Mouse (Mus musculus): ENCODE measurements around the gene P2rx7. TPM values are rescaled to one million over a fixed set of nuclear protein-coding genes. Genes with fewer than 3 reads are reported as not detected.

P2rx7 gene
- total and polyA plus RNA-seq, 2 experiments from 2014 or later, result 2.7 to 6.0 TPM

GRCm38 (mm10) chr5:122698701-122699060 lies 55.0 kb downstream of the P2rx7 start:
- H3K4me2 ChIP-seq (ENCODE audit: low read depth), result no peak overlapping the region
- H3K4me3 ChIP-seq (ENCODE audit: low read depth, low read length), result no peak overlapping the region
- H3K9ac ChIP-seq, result no peak overlapping the region
- ATAC-seq (no peak), DNase-seq (no peak)
- H3K27ac ChIP-seq (ENCODE audit: low read depth, low read length), result no peak overlapping the region
- no peak for TF ChIP-seq CTCF (IDR thresholded peaks at IDR 0.05; ENCODE audit: low read depth)
- no peaks in the 10 kb centered on the region for H3K36me3 ChIP-seq (ENCODE audit: insufficient read depth)
- H3K9me3 ChIP-seq (ENCODE audit: low read length), result no peaks in the 10 kb centered on the region
- no peaks in the 10 kb centered on the region for H3K27me3 ChIP-seq (ENCODE audit: insufficient read depth, low read length)
- WGBS, result 82% methylated on average over 9 of the region's 9 CpGs
- no peaks in the 10 kb centered on the region for H3K4me1 ChIP-seq (ENCODE audit: insufficient read depth)

DNA sequence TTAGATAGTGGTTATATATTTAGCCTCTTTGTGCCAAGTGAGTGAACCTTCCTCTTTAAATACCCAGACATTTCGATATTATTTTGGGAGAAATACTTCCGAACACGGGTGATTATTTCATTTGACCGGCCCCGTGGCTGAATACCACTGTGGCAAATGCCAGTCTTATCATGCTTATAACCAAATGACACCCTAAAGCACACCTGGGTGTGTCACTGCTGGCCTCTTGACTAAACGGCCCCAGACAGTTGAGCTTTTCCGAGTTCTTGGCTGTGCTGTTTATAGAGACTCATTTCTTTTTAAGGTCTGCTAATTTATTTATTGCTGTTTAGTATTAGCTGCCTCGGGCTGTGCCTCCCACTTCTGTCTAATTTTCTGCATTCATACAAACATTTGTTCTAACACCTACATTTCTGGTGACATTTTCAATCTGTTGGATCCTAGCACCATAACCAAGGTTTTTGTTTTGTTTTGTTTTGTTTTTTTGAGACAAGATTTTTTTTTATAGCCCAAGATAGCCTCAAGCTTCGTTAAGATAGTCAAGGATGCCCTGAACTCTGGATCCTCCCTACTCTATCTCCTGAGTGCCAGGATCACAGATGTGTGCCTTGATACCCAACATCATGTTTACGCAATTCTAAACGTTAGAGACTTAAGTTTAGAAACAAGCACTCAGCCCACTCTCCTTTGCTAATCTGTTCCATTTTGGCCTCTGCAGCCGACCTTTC lies 56.6 kb downstream of the P2rx7 start:
- no peak overlapping the region for H3K4me3 ChIP-seq (ENCODE audit: low read depth, low read length)
- no peak for ATAC-seq
- no peak for DNase-seq

DNA sequence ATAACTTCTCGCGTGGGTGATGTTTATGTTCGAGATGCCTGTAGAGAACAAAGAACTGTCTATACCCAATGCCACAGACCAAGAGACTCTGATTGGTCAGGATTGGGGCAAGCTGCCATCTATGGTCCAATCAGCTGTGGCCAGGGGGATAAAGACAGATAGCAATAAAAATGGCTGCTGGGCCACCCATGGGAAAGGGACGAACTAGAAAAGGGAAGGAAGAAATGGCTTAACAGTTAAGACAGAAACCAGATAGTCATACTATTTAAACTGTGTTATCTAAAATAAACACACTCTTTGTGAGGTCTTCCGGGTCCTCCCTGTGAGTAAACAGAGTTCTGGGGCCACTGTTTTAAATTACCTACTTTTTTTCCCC lies 57.1 kb downstream of the P2rx7 start:
- Histone ChIP-seq H3K4me1 (ENCODE audit: insufficient read depth) (no peaks in the 10 kb centered on the region), H3K9me3 (ENCODE audit: low read length) (no peaks in the 10 kb centered on the region), H3K27ac (ENCODE audit: low read depth, low read length) (no peak overlapping the region), H3K4me3 (ENCODE audit: low read depth, low read length) (no peak overlapping the region), H3K27me3 (ENCODE audit: insufficient read depth, low read length) (no peaks in the 10 kb centered on the region), H3K4me2 (ENCODE audit: low read depth) (no peak overlapping the region), H3K9ac (no peak overlapping the region), H3K36me3 (ENCODE audit: insufficient read depth) (no peaks in the 10 kb centered on the region)
- no peak for ATAC-seq
- 68% methylated on average over 5 of the region's 5 CpGs for whole genome bisulfite sequencing
- no peak for TF ChIP-seq CTCF (IDR thresholded peaks at IDR 0.05; ENCODE audit: low read depth)
- DNase-seq, result no peak

More for the DNA sequence above, 56.6 kb downstream of the P2rx7 start:
- WGBS, result 80% methylated on average over 12 of the region's 12 CpGs
- H3K4me2 ChIP-seq (ENCODE audit: low read depth), result no peak overlapping the region
- no peak overlapping the region for H3K9ac ChIP-seq
- H3K27ac ChIP-seq (ENCODE audit: low read depth, low read length), result no peak overlapping the region
- no peaks in the 10 kb centered on the region for H3K36me3 ChIP-seq (ENCODE audit: insufficient read depth)
- H3K9me3 ChIP-seq (ENCODE audit: low read length), result no peaks in the 10 kb centered on the region
- no peaks in the 10 kb centered on the region for H3K27me3 ChIP-seq (ENCODE audit: insufficient read depth, low read length)
- H3K4me1 ChIP-seq (ENCODE audit: insufficient read depth), result no peaks in the 10 kb centered on the region
- TF ChIP-seq CTCF (IDR thresholded peaks at IDR 0.05; ENCODE audit: low read depth), result no peak

DNA sequence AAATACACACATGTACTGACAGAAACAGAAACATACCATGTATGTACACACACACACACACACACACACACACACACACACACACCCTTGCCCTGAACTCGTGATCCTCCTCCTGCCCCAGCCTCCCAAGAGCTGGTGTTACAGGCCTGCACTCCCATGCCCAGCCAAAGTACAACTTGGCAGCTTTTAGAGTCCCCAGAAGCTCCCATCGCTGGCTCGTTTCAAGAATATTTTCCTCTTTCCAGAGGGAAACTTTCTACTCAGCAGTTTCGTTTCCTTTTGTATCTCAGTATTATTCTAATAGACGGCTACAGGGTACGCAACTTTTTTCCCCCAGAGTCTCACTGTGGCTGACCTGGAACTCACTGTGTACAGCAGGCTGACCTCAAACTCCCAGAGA lies 58.4 kb downstream of the P2rx7 start:
- Histone ChIP-seq H3K4me3 (ENCODE audit: low read depth, low read length) (no peak overlapping the region), H3K27me3 (ENCODE audit: insufficient read depth, low read length) (no peaks in the 10 kb centered on the region), H3K9ac (no peak overlapping the region), H3K36me3 (ENCODE audit: insufficient read depth) (no peaks in the 10 kb centered on the region), H3K4me2 (ENCODE audit: low read depth) (no peak overlapping the region), H3K9me3 (ENCODE audit: low read length) (no peaks in the 10 kb centered on the region), H3K27ac (ENCODE audit: low read depth, low read length) (no peak overlapping the region), H3K4me1 (ENCODE audit: insufficient read depth) (0 out of 2 replicates have a peak, but pooled peaks cover 7% of the 10 kb centered on the region)
- no peak for TF ChIP-seq CTCF (IDR thresholded peaks at IDR 0.05; ENCODE audit: low read depth)
- DNase-seq (no peak), ATAC-seq (no peak)
- WGBS, result 75% methylated on average over 6 of the region's 6 CpGs

DNA sequence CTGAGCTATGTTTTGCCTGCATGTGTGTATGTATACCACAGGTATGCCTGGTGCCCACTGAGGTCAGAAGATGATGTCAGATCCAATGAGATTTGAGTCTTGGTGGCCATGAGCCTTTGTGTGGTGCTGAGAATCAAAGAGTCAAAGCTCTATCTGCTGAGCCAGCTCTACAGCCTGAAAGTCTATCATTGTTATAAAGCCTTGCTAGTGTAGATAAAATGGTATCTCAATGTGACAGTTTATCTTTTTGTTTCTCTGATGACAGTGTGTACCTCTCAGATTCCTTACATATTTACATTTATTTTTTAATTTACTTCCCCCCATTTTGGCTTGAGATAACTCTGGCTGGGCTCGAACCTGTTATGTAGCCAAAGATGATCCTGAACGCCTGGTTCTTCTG lies 59.9 kb downstream of the P2rx7 start:
- no peak for TF ChIP-seq CTCF (IDR thresholded peaks at IDR 0.05; ENCODE audit: low read depth)
- 87% methylated on average over 2 of the region's 2 CpGs for WGBS
- Histone ChIP-seq H3K4me3 (ENCODE audit: low read depth, low read length) (no peak overlapping the region), H3K27me3 (ENCODE audit: insufficient read depth, low read length) (no peaks in the 10 kb centered on the region), H3K27ac (ENCODE audit: low read depth, low read length) (no peak overlapping the region), H3K9me3 (ENCODE audit: low read length) (no peaks in the 10 kb centered on the region), H3K36me3 (ENCODE audit: insufficient read depth) (no peaks in the 10 kb centered on the region), H3K4me1 (ENCODE audit: insufficient read depth) (0 out of 2 replicates have a peak, but pooled peaks cover 7% of the 10 kb centered on the region), H3K9ac (no peak overlapping the region), H3K4me2 (ENCODE audit: low read depth) (no peak overlapping the region)
- ATAC-seq, result no peak
- no peak for DNase-seq

DNA sequence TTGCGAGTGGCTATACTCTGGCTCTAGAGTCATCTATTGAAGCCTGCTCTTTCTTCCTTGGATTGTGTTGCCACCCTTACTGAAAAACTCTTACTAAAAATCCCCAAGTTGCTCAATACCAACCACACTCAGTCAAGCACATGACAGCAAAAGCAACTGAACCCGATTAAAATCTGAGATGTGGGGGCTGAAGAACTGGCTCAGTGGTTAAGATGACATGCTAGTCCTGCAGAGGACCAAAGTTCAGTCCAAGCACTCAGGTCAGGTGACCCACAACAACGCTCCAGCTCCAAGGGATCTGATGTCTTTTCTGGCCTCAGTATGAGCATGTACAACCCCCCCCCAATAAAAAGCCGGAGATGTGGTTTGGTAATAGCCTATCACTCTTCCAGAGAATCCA lies 60.9 kb downstream of the P2rx7 start:
- ATAC-seq (no peak), DNase-seq (no peak)
- H3K27ac ChIP-seq (ENCODE audit: low read depth, low read length), result no peak overlapping the region
- no peak overlapping the region for H3K4me3 ChIP-seq (ENCODE audit: low read depth, low read length)
- TF ChIP-seq CTCF (IDR thresholded peaks at IDR 0.05; ENCODE audit: low read depth), result no peak
- no peaks in the 10 kb centered on the region for H3K9me3 ChIP-seq (ENCODE audit: low read length)
- no peak overlapping the region for H3K9ac ChIP-seq
- H3K27me3 ChIP-seq (ENCODE audit: insufficient read depth, low read length), result no peaks in the 10 kb centered on the region
- H3K36me3 ChIP-seq (ENCODE audit: insufficient read depth), result no peaks in the 10 kb centered on the region
- 87% methylated on average over 4 of the region's 4 CpGs for WGBS
- 0 out of 2 replicates have a peak, but pooled peaks cover 7% of the 10 kb centered on the region for H3K4me1 ChIP-seq (ENCODE audit: insufficient read depth)
- no peak overlapping the region for H3K4me2 ChIP-seq (ENCODE audit: low read depth)

DNA sequence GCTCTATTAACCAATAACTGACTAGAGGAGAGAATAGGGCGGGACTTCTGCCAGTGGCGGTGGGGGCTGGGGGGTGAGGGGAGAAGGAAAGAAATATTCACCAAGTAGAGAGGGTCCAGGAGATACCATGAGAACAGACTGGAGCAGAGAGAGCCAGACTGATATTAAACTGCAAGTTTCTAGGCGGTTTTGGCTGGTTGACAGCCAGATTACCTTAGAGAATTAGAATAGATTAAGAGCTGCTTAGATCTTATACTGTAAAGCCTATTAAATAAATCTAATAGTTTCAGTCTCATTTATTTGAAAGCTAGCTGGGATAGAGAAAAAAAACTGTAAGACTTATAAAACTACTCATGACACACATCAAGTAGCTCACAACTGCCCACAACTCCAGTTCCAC lies 61.5 kb downstream of the P2rx7 start:
- 0 out of 2 replicates have a peak, but pooled peaks cover 7% of the 10 kb centered on the region for H3K4me1 ChIP-seq (ENCODE audit: insufficient read depth)
- H3K27me3 ChIP-seq (ENCODE audit: insufficient read depth, low read length), result no peaks in the 10 kb centered on the region
- H3K27ac ChIP-seq (ENCODE audit: low read depth, low read length), result no peak overlapping the region
- H3K4me3 ChIP-seq (ENCODE audit: low read depth, low read length), result no peak overlapping the region
- H3K9ac ChIP-seq, result no peak overlapping the region
- ATAC-seq (no peak), DNase-seq (no peak)
- no peaks in the 10 kb centered on the region for H3K9me3 ChIP-seq (ENCODE audit: low read length)
- WGBS, result 81% methylated on average over 3 of the region's 3 CpGs
- no peak for TF ChIP-seq CTCF (IDR thresholded peaks at IDR 0.05; ENCODE audit: low read depth)
- H3K36me3 ChIP-seq (ENCODE audit: insufficient read depth), result no peaks in the 10 kb centered on the region
- H3K4me2 ChIP-seq (ENCODE audit: low read depth), result no peak overlapping the region

Measured in forebrain, postnatal 0 days (tissue).